Mouse (Mus musculus) frontal cortex, adult 2 months (tissue): ENCODE measurements around the gene Traf3ip1. TPM values are rescaled to one million over a fixed set of nuclear protein-coding genes. Genes with fewer than 3 reads are reported as not detected.

Experiments used
- DNase-seq, 2 experiments: peaks; one replicate each; pipeline ENCODE4 v3.0.0; 2022; ENCODE audit warnings: low spot score in 1 of 2; ENCODE audit errors: extremely low spot score in 1 of 2
- polyA plus RNA-seq: library from polyadenylated mRNA; depleted of rRNA; stranded (reverse); fragments of >200 nt; gene quantifications from 2 replicates; pipeline ENCODE4 v1.2.3, GENCODE M21; 2012; rRNA removed

Gene Traf3ip1
- polyA plus RNA-seq, 1 experiment = 19.5 TPM

- no peak for DNase-seq
Measured at GRCm38 (mm10) chr1:91572458-91572857, 78.0 kb downstream of the Traf3ip1 start.

- DNase-seq = peak; percentile 33 to 75
Measured at GRCm38 (mm10) chr1:91574208-91574607, 79.8 kb downstream of the Traf3ip1 start.

GRCm38 (mm10) chr1:91577883-91578517 lies 83.6 kb downstream of the Traf3ip1 start:
- no peak for DNase-seq

Other genes with a start within 250 kb of the Traf3ip1 start
- gene Ube2f, start 244.3 kb upstream of the Traf3ip1 start, polyA plus RNA-seq = 60.1 and 62.1 TPM in 2 replicates
- 19.6 and 20.0 TPM in 2 replicates for gene Scly, start 196.3 kb upstream of the Traf3ip1 start, polyA plus RNA-seq
- 0.21 and 0.28 TPM in 2 replicates for gene Espnl, start 172.6 kb upstream of the Traf3ip1 start, polyA plus RNA-seq
- 4.8 and 5.0 TPM in 2 replicates for gene Klhl30, start 143.6 kb upstream of the Traf3ip1 start, polyA plus RNA-seq
- gene Erfe, start 128.2 kb upstream of the Traf3ip1 start, polyA plus RNA-seq = 0.72 and 1.4 TPM in 2 replicates
- gene Ilkap, start 95.8 kb upstream of the Traf3ip1 start, polyA plus RNA-seq = 92.2 and 97.3 TPM in 2 replicates
- gene Hes6, start 80.6 kb upstream of the Traf3ip1 start, polyA plus RNA-seq = 20.7 and 25.9 TPM in 2 replicates
- 18.6 and 19.4 TPM in 2 replicates for gene Per2, start 35.3 kb upstream of the Traf3ip1 start, polyA plus RNA-seq
- 20.1 and 20.8 TPM in 2 replicates for gene Asb1, start 45.9 kb downstream of the Traf3ip1 start, polyA plus RNA-seq